Mouse (Mus musculus) urinary bladder, postnatal 10 days (tissue): ENCODE data around the gene Rilp.
A peak's percentile ranks its signal among the peaks of the same experiment; 100 is the strongest.

ENCODE experiments used
- DNase-seq: peaks from one replicate; pipeline ENCODE4 v3.0.0; 2022; ENCODE audit warnings: low spot score

Rilp gene

DNA sequence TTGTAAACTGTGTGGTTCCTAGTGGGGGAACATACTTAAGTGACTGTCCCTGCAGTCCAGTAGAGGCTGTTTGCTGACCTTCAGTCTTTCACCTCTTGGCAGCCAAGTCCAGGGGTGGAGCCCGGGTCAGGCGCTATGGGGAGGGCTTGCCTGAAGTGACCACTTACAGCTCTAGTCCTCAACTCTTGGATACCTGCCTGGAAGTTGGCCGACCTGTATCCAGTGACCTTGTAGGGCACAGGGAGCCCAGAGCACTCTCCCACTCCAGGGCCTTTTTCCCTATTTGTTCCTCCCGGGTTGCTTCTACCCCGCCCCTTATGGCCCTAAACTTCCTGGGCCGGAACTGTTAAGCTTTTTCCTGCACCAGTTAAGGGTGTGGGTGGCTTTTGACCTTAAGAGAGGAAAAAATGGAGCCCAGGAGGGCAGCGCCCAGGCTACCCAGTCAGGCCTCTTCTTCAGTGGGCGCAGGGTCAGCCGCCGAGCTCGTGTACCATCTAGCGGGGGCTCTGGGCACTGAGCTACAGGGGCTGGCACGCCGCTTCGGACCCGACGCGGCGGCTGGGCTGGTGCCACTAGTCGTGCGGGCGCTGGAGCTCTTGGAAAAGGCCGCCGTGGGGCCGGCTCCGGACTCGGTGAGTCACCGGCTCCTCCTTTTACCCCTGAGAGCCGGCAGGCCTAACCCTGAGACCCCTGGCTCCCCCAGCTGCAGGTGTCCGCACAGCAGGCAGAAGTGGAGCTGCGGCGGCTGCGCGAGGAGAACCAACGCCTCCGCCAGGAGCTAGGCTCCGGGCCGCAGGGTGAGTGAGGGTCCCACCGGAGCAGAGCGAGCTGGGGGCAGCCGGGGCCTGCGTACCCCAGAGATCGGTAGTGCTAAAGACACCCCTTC lies at the start of gene Rilp:
Rilp (plus strand) TSS at position 354 of the 886 bp plus-strand sequence.
- peak; percentile 20 for DNase-seq

DNA sequence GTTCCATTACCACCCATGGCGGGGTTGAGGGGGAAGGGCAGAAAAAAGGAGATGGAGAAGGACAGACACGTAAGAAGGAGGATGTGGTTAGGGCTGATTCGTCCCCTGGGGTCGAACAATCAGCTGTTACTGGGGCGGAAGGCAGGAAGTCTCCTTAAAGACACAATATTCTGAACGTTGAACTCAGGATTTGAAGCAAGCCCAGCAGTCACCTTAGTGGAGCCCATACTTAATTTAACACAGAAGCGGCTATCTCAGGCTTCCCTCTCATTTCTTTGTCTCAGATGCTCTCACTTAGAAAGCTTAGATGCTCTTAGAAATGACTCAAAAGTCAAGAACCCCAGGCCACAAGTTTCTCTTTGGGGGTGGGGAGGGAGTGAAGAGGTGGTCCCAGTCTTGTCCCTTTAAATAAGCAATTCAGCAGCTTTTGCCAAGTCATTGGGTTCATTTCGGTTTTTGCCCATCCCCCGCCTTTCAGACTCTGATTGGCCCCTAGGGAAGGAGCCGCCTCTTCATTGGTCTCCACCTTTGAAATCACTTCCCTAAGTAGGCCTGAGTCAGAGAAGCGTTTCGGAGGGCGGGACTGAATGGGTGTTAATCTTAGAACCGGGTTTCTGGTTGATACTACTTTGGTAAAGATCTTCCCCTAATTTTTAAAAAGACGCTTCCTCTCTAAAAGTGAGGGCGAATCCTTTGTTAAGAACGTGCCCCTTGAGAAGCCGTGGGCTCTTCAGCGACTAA lies 49.6 kb upstream of the Rilp start:
- peak; percentile 47 for DNase-seq

DNA sequence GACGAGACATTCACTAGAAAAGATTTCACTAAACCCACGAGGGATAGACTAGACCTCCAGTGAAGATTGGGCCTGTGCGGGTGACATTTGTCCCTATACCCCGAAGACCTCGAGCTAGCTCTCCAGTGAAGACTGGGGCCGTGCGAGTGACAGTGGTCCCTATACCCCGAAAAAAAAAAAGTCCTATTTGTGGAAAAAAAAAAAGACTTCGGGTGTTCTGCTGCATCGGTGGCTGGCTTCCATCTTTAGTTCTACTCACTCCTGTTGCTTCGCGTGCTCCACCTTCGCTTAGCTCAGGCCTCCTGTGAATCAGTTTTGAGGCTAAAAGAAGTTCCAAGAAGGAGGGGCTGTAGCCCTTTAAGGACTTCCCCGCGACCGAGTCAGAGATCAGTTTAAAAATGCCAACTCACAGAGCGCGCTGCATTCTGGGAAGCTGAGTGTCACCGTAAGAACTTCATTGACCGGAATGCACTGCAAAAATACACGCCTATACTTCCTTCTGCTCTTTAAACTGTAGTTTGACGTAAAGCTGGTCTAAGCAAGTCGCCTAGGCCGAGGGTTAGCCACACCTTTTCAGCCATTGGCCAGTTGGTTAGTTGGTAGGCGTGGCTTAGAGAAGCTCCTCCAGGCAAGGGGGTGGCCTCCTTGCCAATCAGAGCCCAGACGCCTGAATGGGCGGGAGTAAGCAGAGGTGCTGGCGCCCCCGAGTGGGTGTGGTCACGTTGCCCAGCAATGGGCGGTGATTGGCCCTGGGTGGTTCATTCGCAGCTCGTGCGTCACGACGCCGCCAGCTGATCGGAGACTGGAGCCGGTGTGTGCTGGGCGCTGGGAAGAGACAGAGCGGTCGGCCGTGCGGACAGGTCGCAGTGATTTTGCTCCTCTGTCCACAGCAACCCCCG lies 48.8 kb upstream of the Rilp start, which contains the start of gene Tlcd2:
Tlcd2 (plus strand) TSS at position 872 of the 899 bp plus-strand sequence.
- peak; percentile 97 for DNase-seq

DNA sequence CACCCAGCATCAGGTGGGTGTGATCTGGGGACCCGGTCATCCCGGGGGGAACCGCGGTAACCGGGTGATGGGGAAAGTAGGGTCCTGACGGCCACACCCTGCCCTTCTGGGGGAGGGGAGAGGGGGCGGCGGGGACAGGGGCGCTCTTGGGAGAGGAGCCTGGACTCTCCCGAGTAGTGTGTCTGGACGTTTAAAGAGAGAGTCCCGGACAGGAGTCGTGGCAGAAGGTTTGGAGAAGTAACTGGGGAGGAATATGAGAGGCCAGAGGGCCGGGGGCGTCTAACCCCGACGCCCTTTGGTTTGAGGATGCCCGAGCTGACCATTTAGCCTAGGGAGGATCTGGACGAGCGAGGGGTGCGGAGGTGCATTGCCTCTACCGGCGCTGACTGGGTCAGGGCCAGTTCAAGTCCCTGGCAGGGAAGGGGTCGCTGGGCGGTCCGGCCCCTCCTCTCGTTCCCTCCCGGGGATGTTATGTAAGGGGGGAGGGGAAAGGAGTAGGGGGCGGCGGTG lies 48.1 kb upstream of the Rilp start:
- no peak for DNase-seq

DNA sequence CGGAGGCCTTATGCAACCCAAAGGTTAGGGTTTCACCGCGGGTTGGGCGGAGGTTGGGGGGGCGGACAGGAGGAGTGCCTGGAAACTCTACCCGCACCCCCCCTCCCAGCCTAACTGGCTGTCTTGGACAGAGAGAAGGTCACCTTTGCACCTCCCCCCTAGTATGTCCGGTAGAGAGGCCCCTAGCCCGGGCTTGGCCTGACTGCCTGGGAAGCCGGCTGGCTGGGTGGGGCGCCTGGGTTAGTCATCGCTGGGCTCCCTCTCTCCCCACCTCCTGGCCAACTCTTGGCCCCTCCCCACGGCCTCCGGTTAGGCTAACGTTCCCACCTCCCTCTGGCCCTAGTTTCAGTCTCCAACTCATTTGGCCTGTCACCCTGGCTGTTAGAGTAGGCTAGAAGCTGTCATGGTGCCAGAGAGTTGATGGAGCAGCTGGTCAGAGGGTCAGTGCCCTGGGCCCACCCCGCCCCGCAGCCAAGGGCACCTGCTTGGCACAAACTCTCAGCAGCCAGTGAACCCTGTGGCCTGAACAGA lies 47.6 kb upstream of the Rilp start:
- peak; percentile 61 for DNase-seq

DNA sequence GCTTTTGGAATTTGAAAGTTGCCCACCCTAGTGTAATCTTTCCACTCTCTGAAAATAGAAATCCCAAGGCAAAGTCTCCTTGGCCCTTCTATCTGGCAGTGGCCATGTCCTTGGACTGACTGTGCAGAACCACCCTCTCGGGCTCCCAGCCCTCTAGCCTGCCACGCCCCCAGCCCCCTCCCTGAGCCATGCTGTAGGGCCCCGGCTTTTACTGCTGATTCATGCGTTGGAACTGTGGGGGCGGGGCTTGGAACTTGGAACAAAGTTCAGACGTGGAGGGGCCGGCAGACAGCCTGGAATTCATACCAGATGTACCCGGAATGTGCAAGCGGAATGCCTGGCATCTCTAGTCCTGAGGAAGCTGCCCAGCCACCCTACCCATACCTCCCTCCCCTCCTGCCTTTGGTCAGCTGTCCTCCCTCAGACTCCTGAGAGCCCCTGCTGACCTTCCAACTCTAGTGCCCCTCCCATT lies 47.0 kb upstream of the Rilp start:
- DNase-seq: peak; percentile 82

DNA sequence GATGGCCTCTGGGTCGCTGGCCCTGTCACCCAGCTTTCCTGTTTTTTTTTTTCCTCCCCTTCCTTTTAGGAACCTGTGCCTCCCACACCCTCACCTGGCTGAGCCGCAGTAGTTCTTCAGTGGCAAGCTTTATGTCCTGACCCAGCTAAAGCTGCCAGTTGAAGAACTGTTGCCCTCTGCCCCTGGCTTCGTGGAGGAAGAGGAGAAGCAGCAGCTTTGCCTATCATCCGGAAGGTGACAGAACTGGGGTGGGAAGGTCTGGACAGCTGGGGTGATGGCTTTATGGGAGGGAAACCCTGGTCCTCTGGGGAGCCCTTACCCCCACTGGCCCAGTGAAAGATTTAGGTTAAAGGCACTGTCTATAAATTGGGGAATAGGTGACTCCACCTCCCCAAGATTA lies 46.3 kb upstream of the Rilp start:
- no peak for DNase-seq

DNA sequence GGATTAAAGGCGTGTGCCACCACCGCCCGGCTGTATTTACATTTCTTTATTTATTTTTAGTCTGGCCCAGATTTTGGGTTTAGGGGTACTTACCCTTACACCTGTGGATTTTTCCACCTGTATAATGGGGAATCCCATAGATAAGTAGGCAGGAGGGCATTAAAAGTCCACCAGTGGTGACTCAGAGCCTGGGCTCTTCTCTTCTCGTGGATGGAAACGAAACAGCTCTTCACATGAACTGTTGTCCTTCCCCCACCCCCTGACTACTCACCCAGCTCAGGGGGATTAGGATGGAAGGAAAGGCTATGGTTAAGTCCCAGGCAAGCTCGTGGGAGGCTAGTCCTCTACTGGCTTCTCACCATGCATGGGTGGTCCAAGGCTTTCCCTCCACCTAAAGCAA lies 45.5 kb upstream of the Rilp start:
- DNase-seq: no peak

DNA sequence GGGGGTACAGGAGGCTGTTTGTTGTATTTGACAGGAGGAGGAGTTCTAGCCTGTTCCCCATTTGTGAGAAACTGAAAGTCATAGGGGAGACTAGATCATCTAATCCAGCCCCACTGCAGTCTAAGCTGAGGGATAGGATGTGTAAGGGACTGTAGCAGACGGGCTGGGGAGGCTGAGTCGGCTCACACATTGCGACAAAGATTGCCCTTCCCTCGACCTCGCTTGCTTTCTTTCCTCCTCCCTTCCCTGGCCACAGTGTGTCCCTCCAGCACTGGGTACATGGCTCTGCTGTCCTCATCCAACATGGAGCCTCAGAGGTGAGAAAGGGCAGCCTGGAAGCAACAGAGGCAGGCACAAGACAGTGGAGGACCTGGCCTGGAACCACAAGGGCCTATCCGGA lies 44.8 kb upstream of the Rilp start:
- DNase-seq: no peak

DNA sequence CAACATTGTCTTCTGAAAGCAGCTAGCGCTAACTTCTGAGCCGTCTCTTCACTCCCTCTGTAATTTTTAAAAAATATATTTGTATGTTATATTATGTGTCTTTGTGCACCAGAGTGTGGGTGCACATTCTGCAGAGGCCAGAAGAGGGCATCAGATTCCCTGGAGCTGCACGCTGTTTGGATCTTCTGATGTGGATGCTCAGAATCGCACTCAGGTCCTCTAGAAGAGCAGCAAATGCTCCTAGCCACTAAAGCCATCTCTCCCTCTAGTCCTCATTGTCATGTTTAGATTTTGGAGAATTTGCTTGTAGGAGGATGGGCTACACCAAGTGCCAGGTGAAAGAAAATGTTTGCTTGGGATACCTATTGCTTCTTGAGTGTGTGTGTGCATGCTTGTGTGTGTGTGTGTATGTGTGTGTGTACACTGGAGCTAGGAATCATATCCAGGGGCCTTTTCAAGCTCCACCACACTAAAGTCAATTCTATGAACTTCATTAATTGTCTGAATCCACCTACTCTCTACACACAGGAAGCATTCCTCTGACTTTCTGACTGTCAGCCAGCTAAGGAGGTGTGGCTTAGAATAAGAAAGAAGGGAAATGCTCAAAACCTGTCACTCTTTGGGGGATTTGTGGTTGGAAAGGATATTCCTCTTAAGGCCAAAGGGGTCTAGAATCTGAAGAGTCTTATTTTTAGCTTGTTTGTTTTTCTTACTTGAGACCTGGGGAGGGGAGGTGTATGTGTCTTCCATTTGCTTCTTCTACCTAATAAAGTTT lies 43.0 kb upstream of the Rilp start:
- DNase-seq: no peak

DNA sequence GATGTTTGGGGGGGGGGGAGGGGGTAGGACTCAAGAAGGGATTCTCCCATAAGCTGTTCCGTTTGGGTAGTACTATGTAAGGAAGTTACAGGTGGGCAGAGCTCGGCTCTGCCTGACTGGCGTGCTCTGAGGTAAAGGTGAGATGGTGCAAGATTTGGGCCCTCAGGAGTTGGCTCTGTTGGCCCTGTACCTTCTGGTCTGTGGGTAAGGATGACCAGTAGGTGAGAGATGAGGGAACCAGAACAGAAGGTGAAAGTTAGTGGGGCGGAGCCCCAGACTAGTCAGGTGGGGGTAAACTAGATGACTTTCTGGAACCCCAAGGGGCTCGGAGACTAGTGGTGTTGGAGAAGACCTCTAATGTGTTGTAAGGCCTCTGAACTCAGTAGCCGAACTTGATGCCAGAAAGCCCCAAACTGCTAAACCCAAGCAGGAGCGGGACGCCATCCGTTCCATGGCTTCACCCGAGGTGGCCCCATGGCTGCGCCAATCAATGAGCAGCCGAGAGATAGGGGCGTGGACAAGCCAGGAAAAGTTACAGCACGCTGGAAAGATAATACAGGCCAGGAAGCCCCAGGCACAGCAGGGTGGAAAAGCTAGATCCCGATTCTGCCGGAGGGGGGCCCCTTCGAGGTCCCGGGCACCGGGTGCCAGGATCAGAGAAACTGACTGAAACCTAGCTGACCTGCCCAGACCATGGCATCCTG lies 42.2 kb upstream of the Rilp start:
- DNase-seq: no peak

DNA sequence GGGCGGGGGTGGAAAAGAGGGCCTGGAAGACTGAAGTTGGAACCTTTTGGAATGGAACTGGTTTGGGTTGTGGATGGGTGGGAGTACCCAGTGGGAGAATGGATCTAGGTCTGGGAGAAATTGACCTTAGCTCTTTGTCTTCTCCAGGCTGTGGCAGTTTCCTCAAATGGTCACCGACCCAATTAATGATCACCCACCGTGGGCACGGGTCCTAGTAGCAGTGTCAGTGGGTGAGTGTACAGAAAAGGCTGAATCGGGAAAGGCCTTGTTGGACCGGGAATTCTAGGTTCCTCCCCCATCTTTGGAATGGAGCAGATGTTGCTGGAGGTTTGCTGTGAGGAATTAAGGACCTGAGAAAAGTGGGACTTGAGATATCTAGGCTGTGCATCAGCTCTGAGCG lies 41.5 kb upstream of the Rilp start:
- DNase-seq: no peak

DNA sequence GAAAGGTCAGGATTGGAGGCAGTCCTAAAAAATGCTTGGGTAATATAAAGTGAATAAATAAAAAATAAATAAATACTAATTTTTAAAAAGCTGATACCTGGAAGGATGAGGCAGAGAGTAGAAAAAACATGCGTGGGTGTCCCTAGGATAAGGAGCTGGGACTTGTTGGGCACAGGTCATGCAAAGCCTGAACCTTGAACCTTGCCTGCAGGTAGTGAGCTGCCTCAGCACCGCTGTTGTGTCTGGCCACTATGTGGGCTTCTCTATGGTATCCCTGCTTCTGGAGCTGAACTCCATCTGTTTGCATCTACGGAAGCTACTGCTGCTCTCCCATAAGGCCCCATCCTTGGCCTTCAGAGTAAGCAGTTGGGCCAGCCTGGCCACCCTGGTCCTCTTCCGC lies 40.6 kb upstream of the Rilp start:
- DNase-seq: no peak

DNA sequence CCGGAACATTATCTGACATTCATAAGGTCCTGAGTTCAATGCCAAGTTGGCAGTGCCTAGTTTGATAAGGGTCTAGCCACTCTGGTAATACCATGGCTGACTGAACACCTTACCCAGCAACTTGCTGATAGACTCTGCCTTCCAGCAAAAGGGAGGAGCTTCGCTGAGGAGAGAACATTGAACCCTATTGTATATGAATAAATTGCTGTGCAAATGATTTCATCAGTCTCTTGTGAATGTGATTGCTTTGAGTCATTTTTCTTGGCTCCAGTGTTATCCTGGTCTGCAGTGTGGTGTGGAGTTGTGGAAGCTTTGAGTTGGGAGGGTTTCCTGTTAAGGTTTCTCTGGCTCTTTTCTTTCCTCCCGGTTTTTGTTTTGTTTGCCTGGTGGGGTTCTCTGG lies 39.2 kb upstream of the Rilp start:
- no peak for DNase-seq

DNA sequence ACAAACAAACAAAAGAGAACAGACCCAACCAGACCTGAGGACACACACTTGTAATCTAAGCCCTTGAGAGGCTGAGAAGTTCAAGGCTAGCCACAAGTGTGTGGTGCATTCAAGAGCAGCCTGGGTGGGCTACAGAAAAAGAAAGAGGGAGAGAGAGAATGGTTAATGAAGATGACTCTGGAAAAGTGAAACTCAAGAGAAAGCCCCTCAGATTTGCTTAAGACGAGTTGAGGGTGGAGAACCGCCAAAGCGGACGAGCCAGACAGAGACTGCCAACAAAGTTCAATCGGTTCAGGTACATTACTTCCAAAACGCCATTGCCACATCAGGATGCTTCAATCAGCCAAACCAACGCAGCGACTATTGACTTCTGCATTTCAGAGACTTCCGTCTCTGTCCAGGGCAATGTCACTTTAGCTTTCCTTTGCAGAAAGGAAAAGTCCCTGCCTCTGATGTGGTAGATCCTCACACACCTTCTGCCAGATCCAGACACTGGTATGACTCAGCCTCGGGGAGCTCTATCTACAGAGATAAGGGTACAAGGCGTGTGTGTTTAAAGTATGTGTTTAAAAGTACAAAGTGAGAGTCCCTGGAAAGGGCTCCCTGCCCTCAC lies 37.3 kb upstream of the Rilp start:
- no peak for DNase-seq

DNA sequence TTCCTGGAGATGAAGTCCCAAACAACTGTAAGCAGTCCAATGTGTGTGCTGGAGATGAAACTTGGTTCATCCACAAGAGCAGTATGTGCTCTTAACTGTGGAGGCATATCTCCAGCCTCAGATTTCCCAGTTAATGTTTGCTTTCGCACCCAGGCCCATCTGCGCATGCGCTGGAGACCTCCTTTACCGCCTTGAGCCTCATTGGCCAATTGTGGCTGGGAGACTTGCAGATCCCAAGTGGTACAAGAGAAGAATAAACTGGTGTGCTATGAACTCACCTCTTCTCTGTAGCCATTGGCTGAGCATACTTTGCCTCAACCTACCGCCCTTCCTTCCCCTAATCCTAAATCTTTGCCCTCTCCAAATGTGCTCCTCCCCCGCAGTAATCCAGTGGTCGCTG lies 36.5 kb upstream of the Rilp start:
- DNase-seq: no peak

DNA sequence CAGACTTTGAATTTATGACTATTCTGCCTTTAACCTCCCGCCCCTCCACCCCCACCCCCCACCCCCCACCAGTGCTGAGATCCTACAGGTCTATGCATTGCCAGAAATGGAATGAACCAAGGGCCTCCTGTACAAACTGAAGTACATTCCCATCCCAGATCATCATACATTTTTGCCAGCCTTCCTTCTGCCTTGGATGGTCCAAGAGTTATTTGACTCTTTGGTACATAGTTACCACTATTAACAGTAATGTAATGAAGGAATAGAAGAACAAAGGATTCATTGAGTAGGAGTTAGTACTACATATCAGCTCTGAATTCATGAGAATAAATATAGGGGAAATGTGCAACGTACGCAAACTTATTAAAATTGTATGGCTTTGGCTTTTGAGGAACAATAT lies 23.7 kb upstream of the Rilp start:
- DNase-seq: no peak

DNA sequence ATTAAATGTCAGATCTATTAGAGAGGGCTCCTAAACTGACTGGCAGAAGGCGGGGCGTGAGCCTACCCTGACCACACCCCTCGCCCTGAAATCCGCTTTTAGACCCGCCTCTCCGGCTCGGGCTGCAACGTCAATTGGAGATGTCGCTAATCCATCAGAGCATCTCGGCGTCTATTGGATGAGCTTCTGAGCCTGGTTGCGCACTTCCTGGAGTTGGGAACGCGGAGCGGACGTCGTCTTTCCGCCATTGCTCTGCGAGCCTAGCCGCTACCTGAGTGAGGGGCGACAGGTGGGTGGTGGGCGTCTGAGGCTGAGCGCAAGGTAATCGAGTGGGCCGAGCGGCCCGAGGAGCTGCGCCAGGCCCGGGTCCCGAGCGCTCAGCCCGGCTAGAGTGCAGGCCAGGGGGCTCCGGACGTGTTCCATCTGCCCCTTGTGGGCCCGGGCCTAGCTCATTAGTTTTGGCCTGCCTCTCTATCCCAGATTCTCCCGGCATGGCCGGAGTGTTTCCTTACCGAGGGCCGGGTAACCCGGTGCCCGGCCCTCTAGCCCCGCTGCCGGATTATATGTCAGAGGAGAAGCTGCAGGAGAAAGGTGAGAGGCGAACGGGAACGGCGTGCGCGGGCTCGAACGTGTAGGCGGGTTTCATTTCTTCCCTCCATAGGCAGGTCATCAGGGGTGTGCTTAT lies 23.2 kb upstream of the Rilp start, which contains the start of gene Prpf8:
Prpf8 (plus strand) TSS at position 216 of the 685 bp plus-strand sequence.
- peak; percentile 88 for DNase-seq

DNA sequence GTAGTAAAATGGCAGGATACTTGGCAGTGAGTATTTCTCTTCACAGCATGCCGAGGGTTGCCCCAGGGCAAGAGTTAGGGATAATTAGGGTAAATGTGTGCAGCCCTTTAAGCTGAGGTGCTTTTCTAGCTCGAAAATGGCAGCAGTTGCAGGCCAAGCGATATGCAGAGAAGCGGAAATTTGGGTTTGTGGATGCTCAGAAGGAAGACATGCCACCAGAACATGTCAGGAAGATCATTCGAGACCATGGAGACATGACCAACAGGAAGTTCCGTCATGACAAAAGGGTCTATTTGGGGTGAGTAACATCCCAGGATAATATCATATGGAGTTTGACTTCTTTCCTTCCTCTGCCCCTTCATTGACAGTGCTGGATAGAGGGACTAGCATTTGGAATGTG lies 22.4 kb upstream of the Rilp start:
- no peak for DNase-seq
